In genomic region chr7:27355261-27355660, GRCm38 (mm10) we compare ENCODE assay signal across 7 mouse cellular contexts. TPM values are rescaled to one million over a fixed set of nuclear protein-coding genes. Genes with fewer than 3 reads are reported as not detected.
DNase-seq lines count a peak whose midpoint lies in the region; ATAC-seq and TF ChIP-seq lines count a peak whose summit lies in the region.

No protein-coding gene starts in this region.

- 0 out of 2 replicates have a peak, but pooled peaks have one; percentile 1 for ATAC-seq in neural tube, embryonic 11.5 days (ENCODE audit: insufficient read depth, low FRiP score, low TSS enrichment)
- peak; percentile 21; the same call in 1 of the 2 replicates for ATAC-seq in forebrain, embryonic 12.5 days (ENCODE audit: low FRiP score)
- ATAC-seq in limb, embryonic 14.5 days (ENCODE audit: low FRiP score, low read depth) = no peak
- no peak for ATAC-seq in stomach, embryonic 15.5 days (ENCODE audit: insufficient read depth, low FRiP score, low read depth)

- TF ChIP-seq POLR2A in limb, embryonic 14.5 days (IDR thresholded peaks at IDR 0.05; ENCODE audit: borderline replicate concordance, extremely low read depth, insufficient read depth, insufficient read length) = no peak

- peak overlapping the region; percentile 57 for H3K4me3 ChIP-seq in neural tube, embryonic 11.5 days (ENCODE audit: low read depth, low read length)
- H3K4me3 ChIP-seq in forebrain, embryonic 12.5 days (replicated peaks) = peak overlapping the region; percentile 67
- peak overlapping the region; percentile 68 for H3K4me3 ChIP-seq in limb, embryonic 14.5 days (replicated peaks; ENCODE audit: low read length)
- peak overlapping the region; percentile 65 for H3K4me3 ChIP-seq in stomach, embryonic 15.5 days (replicated peaks)

- peak overlapping the region; percentile 54 for H3K9ac ChIP-seq in neural tube, embryonic 11.5 days (ENCODE audit: low read length)
- peak overlapping the region; percentile 69 for H3K9ac ChIP-seq in forebrain, embryonic 12.5 days
- H3K9ac ChIP-seq in limb, embryonic 14.5 days (ENCODE audit: low read depth, low read length, severe bottlenecking) = peak overlapping the region; percentile 43
- H3K9ac ChIP-seq in stomach, embryonic 15.5 days = peak overlapping the region; percentile 53

- peaks cover 2% of the 10 kb centered on the region; the same call in 1 of the 2 replicates for H3K36me3 ChIP-seq in neural tube, embryonic 11.5 days (ENCODE audit: control insufficient read depth, insufficient read depth, low read length)
- H3K36me3 ChIP-seq in forebrain, embryonic 12.5 days (replicated peaks) = peaks cover 29% of the 10 kb centered on the region
- peaks cover 17% of the 10 kb centered on the region for H3K36me3 ChIP-seq in limb, embryonic 14.5 days (ENCODE audit: control insufficient read depth, insufficient read depth, low read length)
- peaks cover 7% of the 10 kb centered on the region for H3K36me3 ChIP-seq in stomach, embryonic 15.5 days

- 11% methylated on average over 14 of the region's 14 CpGs for WGBS in neural tube, embryonic 11.5 days
- WGBS in forebrain, embryonic 12.5 days = 8% methylated on average over 14 of the region's 14 CpGs
- 8% methylated on average over 14 of the region's 14 CpGs for WGBS in limb, embryonic 14.5 days
- WGBS in stomach, embryonic 15.5 days = 5% methylated on average over 14 of the region's 14 CpGs

- H3K4me2 ChIP-seq in neural tube, embryonic 11.5 days (ENCODE audit: low read depth) = peak overlapping the region; percentile 49
- peak overlapping the region; percentile 65 for H3K4me2 ChIP-seq in forebrain, embryonic 12.5 days
- peak overlapping the region; percentile 68 for H3K4me2 ChIP-seq in limb, embryonic 14.5 days (replicated peaks; ENCODE audit: low read depth, low read length, severe bottlenecking)
- H3K4me2 ChIP-seq in stomach, embryonic 15.5 days = peak overlapping the region; percentile 78

- no peak overlapping the region for H3K27ac ChIP-seq in neural tube, embryonic 11.5 days (ENCODE audit: low read depth, low read length)
- peak overlapping the region; percentile 47; the same call in 1 of the 2 replicates for H3K27ac ChIP-seq in forebrain, embryonic 12.5 days
- no peak overlapping the region for H3K27ac ChIP-seq in limb, embryonic 14.5 days (replicated peaks; ENCODE audit: low read depth, low read length)
- H3K27ac ChIP-seq in stomach, embryonic 15.5 days = peak overlapping the region; percentile 58; the same call in 1 of the 2 replicates

- DNase-seq in neural tube, embryonic 11.5 days (ENCODE audit: low spot score) = peak; percentile 30
- no peak for DNase-seq in neural tube, embryonic 10.5 days (ENCODE audit: extremely low spot score, low spot score)
- no peak for DNase-seq in limb, embryonic 14.5 days (ENCODE audit: low spot score)
- no peak for DNase-seq in MN1 (ENCODE audit: low spot score)
- no peak for DNase-seq in left cerebral cortex, adult 11 months (ENCODE audit: low spot score)

- no peaks in the 10 kb centered on the region for H3K9me3 ChIP-seq in neural tube, embryonic 11.5 days (ENCODE audit: control insufficient read depth, low read length)
- H3K9me3 ChIP-seq in forebrain, embryonic 12.5 days = no peaks in the 10 kb centered on the region
- no peaks in the 10 kb centered on the region for H3K9me3 ChIP-seq in limb, embryonic 14.5 days (ENCODE audit: control insufficient read depth, low read length)
- H3K9me3 ChIP-seq in stomach, embryonic 15.5 days = no peaks in the 10 kb centered on the region

- H3K4me1 ChIP-seq in neural tube, embryonic 11.5 days (ENCODE audit: control insufficient read depth, insufficient read depth, low read length) = peaks cover 6% of the 10 kb centered on the region; the same call in 1 of the 2 replicates
- peaks cover 28% of the 10 kb centered on the region for H3K4me1 ChIP-seq in forebrain, embryonic 12.5 days
- peaks cover 21% of the 10 kb centered on the region for H3K4me1 ChIP-seq in limb, embryonic 14.5 days (ENCODE audit: control insufficient read depth, insufficient read depth, low read length)
- H3K4me1 ChIP-seq in stomach, embryonic 15.5 days = peaks cover 26% of the 10 kb centered on the region

- H3K27me3 ChIP-seq in neural tube, embryonic 11.5 days (ENCODE audit: control insufficient read depth, insufficient read depth, low read length) = peaks cover 23% of the 10 kb centered on the region
- peaks cover 39% of the 10 kb centered on the region for H3K27me3 ChIP-seq in forebrain, embryonic 12.5 days
- H3K27me3 ChIP-seq in limb, embryonic 14.5 days (ENCODE audit: control insufficient read depth, insufficient read depth, low read length) = peaks cover 14% of the 10 kb centered on the region
- no peaks in the 10 kb centered on the region for H3K27me3 ChIP-seq in stomach, embryonic 15.5 days (replicated peaks)

RNA-seq across cellular contexts. Expression of gene Shkbp1, which starts 0.6 kb away (rescaled TPM):
- 52.8 and 55.2 TPM in 2 replicates for polyA plus RNA-seq in neural tube, embryonic 11.5 days (2014; fragmentation: Nextera tagmentation; extraction: Ambion mirVana)
- polyA plus RNA-seq in forebrain, embryonic 12.5 days (2016; fragmentation: Nextera tagmentation; extraction: Ambion mirVana) = 77.1 and 81.2 TPM in 2 replicates
- polyA plus RNA-seq in limb, embryonic 14.5 days (2012; rRNA removed) = 58.7 and 80.6 TPM in 2 replicates
- 30.5 and 35.5 TPM in 2 replicates for polyA plus RNA-seq in limb, embryonic 14.5 days (2014; fragmentation: Nextera tagmentation; extraction: Ambion mirVana)
- 38.8 and 43.7 TPM in 2 replicates for polyA plus RNA-seq in stomach, embryonic 15.5 days (2015; fragmentation: Nextera tagmentation; extraction: Ambion mirVana)

RNA-seq across cellular contexts. Expression of gene Gm20479, which starts 2.0 kb away (rescaled TPM):
- not detected in 2 replicates for polyA plus RNA-seq in neural tube, embryonic 11.5 days (2014; fragmentation: Nextera tagmentation; extraction: Ambion mirVana)
- 1.5 TPM in 1 of 2 replicates, not detected in the other for polyA plus RNA-seq in forebrain, embryonic 12.5 days (2016; fragmentation: Nextera tagmentation; extraction: Ambion mirVana)
- polyA plus RNA-seq in limb, embryonic 14.5 days (2012; rRNA removed) = 0.32 TPM in 1 of 2 replicates, not detected in the other
- polyA plus RNA-seq in limb, embryonic 14.5 days (2014; fragmentation: Nextera tagmentation; extraction: Ambion mirVana) = not detected in 2 replicates
- 0.62 and 1.7 TPM in 2 replicates for polyA plus RNA-seq in stomach, embryonic 15.5 days (2015; fragmentation: Nextera tagmentation; extraction: Ambion mirVana)

RNA-seq across cellular contexts. Expression of gene Ltbp4, which starts 17.8 kb away (rescaled TPM):
- polyA plus RNA-seq in neural tube, embryonic 11.5 days (2014; fragmentation: Nextera tagmentation; extraction: Ambion mirVana) = 7.0 and 8.0 TPM in 2 replicates
- 12.4 and 16.5 TPM in 2 replicates for polyA plus RNA-seq in forebrain, embryonic 12.5 days (2016; fragmentation: Nextera tagmentation; extraction: Ambion mirVana)
- 86.0 and 107 TPM in 2 replicates for polyA plus RNA-seq in limb, embryonic 14.5 days (2012; rRNA removed)
- polyA plus RNA-seq in limb, embryonic 14.5 days (2014; fragmentation: Nextera tagmentation; extraction: Ambion mirVana) = 54.3 and 57.1 TPM in 2 replicates
- 154 and 161 TPM in 2 replicates for polyA plus RNA-seq in stomach, embryonic 15.5 days (2015; fragmentation: Nextera tagmentation; extraction: Ambion mirVana)

Comparison
In these comparisons a context has a peak if more than half of its experiments do, and no peak if none do; other contexts are left out.
1. ATAC-seq: peak in neural tube, embryonic 11.5 days (single experiment) and forebrain, embryonic 12.5 days (single experiment); none in limb, embryonic 14.5 days (single experiment) and stomach, embryonic 15.5 days (single experiment).
2. H3K27ac ChIP-seq: peak in forebrain, embryonic 12.5 days (single experiment) and stomach, embryonic 15.5 days (single experiment); none in neural tube, embryonic 11.5 days (single experiment) and limb, embryonic 14.5 days (single experiment).
3. Peak in every context shown above with its lines, with median percentiles within 50 percentile points of each other: H3K4me2 ChIP-seq, H3K4me3 ChIP-seq and H3K9ac ChIP-seq.